Mouse (Mus musculus) fat pad, adult 2 months (tissue): Measurements from ENCODE around the gene Pdxdc1.
"Not testable (repeated sequence)": the region's sequence is repeated elsewhere in the genome, so short reads cannot be mapped to it uniquely, and the experiment has no call there.

ENCODE experiments used
- DNase-seq: peaks from one replicate; pipeline ENCODE4 v3.0.0-alpha.2; 2011; ENCODE audit warnings: low read depth, low spot score; ENCODE audit errors: extremely low read depth

Gene Pdxdc1

DNA sequence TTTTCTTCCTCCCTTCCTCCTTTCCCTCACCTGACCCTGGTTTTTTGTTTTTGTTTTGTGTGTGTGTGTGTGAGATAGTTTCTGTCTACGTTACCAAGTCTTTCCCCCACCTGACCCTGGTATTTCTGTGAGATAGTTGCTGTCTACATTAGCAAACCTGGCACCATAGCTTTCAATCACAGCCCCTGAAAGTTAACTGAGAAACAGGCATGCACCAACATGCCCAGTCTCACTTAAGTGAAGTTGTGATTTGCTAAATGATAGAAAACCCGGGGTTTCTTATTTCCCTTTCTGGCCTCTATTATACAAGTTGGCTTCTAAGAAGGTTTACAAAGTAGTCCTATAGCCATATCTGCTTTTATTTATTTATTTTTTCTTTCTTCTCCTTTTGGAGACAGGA lies 12.5 kb downstream of the Pdxdc1 start:
- no peak for DNase-seq

DNA sequence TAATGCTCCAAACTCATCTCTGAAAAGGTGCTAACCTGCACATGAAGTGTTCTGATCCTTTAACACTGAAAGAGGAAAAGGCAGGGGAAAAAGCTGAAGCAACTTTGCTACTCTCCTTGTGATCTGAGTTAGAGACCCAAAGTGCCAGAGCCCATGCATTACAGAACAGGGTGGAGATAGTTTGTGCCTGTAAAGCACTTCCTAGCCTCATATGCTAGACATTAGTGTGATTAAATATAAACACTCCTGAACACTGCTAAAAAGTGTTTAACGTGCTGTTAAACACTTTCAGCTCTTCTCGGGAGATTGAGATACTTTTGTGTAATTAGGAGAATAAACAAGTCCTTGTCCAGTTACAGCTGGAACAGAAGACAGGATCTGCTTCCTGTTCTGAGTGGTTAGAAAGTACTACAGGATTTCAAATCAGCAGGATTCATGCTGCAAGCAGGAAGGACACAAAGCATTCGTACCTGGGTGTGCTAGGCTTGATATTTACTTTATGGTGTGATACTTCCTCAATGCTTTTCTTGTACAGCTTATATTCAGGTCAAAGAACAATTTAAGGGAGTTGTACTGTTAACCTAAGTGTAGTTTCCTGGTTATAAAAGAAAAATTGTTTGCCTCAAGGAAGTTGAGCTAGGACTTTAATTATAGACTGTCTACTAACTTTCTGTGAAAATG lies 19.7 kb downstream of the Pdxdc1 start:
- no peak for DNase-seq

DNA sequence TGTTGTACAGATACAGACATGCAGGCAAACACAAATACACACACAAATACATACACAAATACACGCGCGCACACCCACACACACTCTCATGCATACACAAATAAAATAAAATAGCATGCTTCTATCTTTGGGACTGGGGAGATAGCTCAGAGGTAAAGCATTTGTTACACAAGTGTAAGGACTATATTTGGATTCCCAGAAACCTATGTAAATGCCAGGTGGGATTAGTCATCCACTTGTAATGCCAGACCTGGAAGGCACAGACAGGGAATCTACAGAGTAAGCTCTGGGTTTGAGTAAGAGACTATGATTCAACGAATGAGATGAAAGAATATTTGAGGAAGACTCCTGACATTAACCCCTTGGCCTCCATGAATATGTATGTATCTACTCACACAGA lies 27.4 kb downstream of the Pdxdc1 start:
- peak; percentile 56 for DNase-seq

DNA sequence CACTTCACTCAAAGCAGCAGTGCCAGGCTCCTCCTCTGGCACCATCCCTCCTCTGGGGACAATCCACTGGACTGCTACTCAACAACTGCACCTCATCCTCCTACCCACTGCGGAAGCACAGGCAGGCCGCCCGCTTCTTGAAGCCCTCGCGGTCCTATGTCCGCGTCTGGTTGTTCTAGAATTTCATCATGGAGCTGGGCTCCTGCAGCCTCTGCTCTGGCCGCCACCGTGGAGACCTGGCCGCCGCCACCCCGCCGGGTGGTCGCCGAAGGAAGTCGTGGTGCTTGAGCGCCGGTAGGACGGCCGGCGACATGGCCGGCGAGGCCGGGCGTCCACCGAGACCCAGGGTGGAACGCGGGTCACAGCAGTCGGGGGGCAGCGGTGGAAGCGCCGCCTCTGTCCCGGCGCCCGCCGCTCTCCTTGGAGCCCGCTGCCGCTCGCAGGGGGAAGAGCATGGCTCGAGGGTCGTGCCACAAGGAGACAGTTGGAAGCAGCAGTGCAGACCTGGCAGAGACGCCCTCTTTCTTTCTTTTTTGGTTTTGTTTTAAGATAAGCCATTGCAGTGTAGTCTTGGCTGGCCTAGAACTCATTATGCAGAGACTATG lies 34.9 kb downstream of the Pdxdc1 start:
- DNase-seq = no peak

DNA sequence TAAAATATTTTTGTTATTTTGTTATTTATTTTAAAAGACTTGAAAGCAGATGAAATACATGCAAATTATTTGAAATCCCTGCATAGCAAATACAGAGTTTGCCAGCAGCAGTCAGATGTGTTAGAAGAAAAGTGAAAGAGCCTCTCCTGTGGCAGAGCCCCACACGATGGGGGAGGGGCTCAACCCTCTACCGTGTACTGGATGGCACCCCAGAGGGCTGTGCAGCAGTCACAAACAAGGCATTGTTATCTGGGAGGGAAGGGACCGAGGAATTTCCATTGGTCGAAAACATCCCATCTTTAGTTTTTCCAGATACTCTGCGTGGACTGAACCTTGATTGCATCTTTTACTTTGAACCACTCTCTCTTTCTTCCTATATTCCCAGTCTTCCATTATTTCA lies 35.5 kb downstream of the Pdxdc1 start:
- DNase-seq = not testable (repeated sequence)

DNA sequence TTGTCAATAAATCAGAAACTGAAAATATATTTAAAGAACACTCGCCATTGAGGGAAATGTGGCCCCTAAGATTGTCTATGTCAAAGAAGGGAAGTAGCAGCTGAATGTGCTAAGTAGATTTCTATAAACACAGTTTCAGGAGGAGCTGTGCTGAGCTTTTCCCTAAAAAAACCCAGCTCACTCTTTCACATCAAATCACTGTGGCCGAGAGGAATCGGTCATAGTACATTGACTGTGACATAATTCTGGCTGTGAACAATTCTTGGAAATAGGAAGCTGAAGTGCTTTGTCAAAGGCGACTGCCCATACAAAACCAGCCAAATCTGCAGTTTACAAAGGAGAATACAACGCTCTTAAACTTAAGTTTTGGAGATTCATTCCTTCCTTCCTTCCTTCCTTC lies 36.3 kb downstream of the Pdxdc1 start:
- no peak for DNase-seq

DNA sequence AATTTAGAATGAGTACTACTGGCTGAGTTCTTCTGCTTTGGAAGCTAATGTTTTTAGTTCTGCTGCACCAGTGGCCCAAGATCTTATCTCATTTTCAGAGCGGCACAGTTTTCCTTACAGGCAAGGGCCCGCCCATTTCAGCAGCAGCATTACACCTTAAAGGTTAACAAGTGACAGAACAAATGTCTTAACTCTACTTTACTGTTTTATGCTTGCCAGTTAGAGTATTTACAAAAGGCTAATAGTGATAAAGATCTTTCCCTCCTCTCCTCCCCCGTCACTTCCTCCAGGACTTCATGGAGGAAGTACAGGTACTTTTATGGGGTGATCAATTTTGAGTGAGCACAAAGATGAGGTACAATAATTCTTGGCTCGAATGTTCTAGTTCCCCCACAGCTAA lies 36.9 kb downstream of the Pdxdc1 start:
- peak; percentile 7 for DNase-seq

DNA sequence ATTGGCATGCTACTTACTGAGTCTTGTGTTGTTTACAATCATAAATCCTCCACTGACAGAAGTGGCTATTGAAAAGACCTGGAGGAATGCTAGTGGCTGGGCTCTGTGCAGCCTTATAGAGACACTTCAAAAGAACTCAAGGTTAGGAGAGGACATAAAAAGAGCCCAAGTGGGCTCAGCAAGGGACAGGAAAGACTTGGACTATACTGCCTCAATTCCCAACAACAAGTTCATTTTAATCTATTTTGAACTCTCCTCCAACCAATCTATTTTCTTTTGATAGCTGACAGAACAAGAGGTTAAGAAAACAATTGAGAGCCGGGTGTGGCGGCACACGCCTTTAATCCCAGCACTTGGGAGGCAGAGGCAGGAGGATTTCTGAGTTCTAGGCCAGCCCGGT lies 49.0 kb downstream of the Pdxdc1 start:
- DNase-seq = no peak

DNA sequence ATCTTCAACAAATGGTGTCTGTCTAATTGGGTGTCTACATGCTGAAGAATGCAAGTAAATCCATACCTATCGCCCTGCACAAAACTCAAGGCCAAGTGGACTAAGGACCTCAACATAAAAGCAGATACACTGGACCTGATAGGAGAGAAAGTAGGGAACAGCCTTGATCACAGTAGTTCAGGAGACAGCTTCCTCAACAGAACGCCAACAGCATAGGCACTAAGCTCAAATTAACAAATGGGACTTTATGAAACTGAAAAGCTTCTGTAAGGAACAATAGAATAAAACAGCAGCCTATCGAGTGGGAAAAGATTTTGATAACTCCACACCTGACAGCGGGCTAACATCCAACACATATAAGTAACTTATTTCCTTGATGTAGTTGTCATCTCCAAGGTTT lies 51.5 kb downstream of the Pdxdc1 start:
- no peak for DNase-seq

DNA sequence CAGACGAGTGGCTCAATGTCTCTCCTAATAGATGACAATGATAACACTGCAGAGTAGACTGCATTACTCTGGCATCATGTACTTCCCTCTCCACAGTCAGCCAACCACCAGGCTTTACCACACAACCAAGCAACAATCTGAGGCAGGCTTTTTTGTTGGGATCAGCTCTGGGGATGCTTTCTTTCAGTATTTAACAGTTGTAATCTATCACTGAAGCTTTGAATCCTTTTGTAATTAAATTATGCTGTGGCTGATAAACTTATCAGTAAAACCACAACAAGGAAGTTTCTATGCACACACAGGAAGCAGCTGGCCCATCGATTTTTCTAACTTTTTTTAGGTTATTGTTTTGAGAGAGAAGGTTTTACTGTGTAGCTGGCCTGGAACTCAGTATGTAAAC lies 54.6 kb downstream of the Pdxdc1 start:
- no peak for DNase-seq

DNA sequence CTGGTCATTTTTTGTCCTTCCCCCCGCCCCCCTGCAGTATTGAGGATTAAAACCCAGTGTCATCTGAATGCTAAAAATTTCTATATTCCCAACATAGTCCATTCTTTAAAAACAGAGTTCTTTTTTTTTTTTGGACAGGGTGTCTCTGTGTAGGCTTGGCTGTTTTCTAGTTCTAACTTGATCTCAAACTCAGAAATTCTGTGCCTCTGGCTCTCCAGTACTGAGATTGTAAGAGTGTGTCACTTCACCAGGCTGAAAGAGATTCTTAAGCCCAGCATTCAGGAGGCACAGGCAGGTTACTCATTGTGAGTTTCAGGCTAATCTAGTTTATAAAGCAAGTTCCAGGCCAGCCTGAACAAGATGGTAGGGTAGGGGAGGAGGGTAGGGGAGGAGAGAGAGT lies 56.3 kb downstream of the Pdxdc1 start:
- DNase-seq = no peak

DNA sequence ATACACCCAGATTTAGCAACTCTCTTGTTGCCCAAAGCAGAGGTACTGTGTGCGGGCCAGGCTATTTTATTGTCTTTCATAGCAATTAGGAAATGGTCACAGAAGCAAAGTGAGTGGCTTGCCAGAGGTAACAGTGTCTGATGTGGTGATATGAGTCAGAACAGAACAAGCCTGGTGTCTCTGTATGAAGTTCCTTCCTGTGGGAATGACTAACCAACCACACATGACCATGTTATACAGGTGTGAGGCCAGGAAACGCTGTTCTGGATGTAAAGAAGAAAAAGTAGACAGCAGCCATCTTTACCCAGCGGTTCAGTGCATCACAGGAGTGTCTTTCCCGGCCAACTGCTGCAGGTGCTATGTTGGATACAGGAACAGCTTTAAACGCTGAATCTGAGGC lies 57.9 kb downstream of the Pdxdc1 start:
- peak; percentile 25 for DNase-seq

DNA sequence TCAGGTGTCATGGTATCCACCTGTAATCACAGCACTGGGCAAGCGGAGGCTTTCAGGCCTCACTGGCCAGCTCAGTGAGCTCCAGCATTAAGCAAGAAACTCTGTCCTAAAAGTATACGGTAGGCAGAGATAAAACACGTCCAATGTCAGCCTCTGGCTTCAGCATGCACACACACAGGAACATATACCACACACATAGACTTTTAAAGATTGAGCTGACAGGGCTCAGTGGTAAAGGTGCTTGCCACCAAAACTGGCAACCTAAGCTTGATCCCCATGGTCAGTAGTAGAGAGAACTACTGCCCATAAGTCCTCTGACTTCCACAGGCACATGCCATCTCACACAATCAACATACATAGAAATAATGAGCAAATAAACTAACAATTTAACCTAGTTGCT lies 62.0 kb downstream of the Pdxdc1 start:
- DNase-seq = no peak

DNA sequence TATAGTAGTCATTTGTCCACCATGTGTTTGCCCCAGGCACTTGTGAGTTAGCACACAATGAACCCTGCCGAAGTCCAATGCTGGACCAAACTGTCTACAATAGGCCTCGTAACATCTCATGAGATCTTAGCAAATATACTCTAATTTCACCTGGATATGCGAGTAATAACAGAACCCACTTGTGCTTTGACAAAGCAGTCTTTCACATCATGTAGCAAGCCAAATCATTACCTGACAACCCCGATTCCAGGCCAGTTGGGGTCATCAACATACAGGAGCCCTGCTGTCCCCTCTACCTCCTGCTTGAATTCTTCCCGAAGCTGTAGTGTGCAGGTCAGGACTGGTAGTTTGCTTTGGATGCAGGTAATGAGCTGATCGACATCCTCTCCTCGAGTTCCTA lies 62.9 kb downstream of the Pdxdc1 start:
- DNase-seq = no peak

DNA sequence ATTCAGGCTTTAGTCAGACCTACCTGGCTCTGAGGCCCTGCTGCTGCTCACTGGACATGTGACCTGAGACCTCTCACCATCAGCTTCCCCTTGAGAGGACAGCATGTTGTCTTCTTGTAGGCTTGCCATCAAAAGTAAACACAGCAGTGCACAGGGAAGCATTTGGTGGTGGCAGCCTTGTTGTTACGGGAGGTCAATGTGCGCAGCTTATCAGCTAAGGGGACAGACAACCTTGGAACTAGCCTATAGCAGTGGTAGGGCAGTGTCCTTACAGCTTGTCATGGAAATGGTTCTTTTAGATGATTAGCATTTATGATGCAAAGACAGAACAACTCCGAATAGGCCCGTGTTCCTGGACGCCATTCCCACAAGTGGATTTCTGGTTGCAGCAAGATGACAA lies 68.5 kb downstream of the Pdxdc1 start:
- no peak for DNase-seq

DNA sequence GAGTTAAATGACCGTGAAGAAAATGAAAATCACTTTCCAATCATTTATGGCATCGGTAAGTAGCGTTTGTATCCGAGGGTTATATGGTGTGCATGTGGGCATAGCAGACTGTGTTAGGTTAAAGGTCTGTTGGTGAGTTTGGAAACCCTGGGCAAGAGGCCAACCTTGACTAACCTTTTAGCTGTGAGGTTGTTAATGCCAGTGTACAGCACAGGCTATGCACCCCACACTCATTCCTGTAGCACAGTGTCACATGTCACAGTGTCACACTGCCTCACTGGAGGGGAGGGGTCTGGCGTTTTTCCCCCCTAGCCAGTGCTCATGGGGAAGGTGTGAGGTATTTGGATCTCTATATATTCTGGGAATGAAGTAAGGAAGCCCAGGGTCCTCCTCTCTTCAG lies 71.3 kb downstream of the Pdxdc1 start:
- no peak for DNase-seq

DNA sequence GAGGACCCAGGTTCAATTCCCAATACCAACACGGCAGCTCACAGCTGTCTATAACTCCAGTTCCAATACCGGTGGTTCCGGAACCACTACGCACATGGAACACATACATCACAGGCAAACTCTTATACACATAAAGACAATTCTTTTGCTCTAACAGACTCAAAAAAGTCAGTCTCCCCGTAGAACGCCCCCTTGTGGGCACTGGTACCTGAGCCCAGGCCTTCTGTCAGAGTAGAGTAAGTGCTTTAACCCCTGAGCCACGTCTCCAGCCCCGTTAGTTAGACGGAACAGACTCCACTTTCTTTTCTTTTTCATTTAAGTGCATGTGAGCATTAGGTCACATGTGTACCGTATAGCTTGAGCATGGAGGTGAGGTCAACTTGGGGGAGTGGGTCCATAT lies 72.5 kb downstream of the Pdxdc1 start:
- no peak for DNase-seq

DNA sequence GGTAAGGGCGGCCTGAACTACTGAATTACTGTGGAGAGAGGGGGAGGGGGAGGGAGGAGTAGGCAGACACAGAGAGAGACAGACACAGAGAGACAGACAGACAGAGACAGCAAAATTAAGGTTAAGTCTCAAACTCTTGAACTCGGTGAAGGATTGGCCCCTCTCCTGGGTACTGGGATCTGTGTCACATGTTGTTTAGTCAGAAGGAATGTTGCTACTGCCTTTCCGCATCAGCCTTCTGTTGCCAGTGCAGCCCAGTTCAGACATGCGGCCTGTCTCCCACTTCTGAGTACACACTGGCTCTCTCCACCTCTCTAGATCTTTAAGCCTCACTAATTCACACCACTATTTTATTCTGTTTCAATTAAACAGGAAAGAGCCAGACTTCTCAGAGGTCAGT lies 76.4 kb downstream of the Pdxdc1 start:
- no peak for DNase-seq

DNA sequence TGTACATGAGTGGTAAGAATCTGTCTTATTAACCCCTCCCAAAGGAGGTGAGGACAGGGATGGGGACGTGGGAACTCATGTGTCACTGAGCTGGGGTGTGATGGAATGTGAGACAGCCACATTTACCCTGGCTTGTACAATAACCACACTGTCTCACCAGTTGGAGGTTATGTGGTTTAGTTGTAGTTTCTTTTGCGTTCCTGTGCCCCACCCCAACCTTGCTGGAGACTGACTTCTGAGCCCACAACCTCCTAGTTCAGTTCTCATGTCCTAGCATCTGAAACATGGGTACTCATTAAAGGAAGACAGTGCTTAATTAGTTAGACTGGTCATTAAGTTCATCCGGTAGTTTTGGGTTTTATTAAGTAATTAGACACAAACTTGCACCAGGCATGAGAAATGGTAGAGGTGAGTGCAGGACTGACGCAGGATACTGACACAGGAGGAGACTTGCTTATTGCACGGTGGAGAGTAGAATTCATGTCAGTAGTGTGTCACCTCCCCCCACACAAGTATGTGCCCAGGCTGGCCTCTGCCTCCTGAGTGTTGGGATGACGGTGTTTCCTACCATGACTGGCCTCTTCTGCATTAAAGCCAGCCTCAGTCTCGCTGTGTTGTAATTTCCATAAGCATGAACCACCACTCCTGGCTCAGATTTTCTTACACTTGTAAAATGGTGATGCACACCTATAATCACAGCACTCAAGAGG lies 77.0 kb downstream of the Pdxdc1 start:
- DNase-seq = no peak

DNA sequence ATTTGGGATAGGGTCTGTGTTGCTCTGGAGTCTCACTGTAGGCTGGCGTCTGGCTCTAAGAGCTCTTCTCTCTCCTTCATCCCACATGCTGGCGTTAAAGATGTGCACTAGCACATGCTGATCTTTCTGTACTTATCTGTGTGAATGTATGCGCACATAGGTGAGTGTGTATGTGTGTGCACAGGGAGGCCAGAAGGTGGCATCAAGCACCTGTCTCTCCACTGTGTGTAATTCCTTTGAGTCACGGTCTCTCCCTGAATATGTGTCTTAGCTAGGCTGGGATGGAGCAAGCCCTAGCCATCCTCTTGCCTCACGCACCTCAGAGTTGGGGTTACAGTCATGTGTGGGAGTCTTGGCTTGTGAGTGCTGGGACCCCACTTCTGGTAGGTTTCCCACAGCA lies 82.2 kb downstream of the Pdxdc1 start:
- DNase-seq = no peak

DNA sequence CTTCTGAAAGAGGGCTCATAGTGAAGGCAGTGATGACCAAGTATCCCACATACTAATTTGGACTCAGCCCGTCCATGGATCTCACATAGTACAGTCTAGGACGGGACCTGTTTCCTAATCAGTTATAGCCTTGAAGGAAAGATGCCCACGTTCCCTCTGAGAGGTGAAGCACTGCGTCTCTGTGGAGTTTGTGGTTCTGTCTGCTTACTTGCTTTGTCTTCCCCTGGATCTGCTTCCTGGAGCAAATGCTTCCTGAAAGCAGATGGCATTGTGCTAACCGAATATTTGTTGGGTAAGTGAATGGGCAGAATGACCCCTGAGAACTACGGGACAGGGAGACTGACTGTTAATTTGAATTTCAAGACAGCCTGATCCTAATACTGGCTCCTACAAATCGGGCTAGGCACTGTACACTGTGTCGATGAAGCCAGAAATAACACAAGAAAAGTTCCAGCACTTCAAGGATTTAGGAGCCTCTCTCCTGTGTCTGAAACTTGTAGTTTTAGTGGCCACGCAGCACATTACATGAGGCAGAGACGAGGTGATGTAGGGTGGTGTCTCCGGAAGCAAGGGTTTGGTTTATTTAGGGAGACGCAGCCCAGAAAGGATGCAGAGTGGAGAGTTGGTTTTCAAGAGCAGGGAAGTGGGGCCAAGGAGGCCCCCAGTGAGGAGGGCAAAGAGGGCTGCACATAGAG lies 83.0 kb downstream of the Pdxdc1 start:
- DNase-seq = no peak

DNA sequence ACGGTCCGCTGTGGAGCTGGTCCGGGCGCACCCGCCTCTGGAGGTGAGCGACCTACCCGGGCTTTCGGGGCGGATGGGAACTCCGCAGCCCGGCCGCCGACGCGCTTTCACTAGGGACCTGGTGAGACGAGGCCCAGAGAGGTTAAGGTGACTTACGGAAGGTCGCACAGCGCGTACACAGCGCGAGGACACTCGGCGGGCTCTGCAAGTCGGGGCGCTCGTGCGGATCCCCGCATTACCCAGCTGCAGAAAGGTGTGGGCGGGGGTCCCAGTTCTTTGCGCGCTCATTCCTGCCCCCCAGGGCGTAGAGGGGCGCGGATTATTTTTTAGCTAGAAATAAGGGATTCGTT lies 83.6 kb downstream of the Pdxdc1 start:
- no peak for DNase-seq
